Mouse (Mus musculus): ENCODE results near the gene Mipep. TPM values are rescaled to one million over a fixed set of nuclear protein-coding genes. Genes with fewer than 3 reads are reported as not detected.

Gene Mipep
- polyA plus RNA-seq, 1 experiment from 2014 or later, result 32.4 TPM

GRCm38 (mm10) chr14:60759097-60759496, 25.3 kb upstream of the Mipep start:
- H3K9me3 ChIP-seq (replicated peaks; ENCODE audit: control insufficient read depth, low read length), result no peaks in the 10 kb centered on the region
- no peaks in the 10 kb centered on the region for H3K27me3 ChIP-seq (ENCODE audit: control insufficient read depth, insufficient read depth, low read length)
- H3K4me2 ChIP-seq (ENCODE audit: low read depth, low read length), result no peak overlapping the region
- no peak overlapping the region for H3K27ac ChIP-seq (replicated peaks; ENCODE audit: low read depth, low read length)
- no peaks in the 10 kb centered on the region for H3K36me3 ChIP-seq (replicated peaks; ENCODE audit: control insufficient read depth, insufficient read depth, low read depth, low read length)
- WGBS, result 92% methylated on average over 8 of the region's 8 CpGs
- no peak overlapping the region for H3K9ac ChIP-seq (replicated peaks; ENCODE audit: low read length)
- no peaks in the 10 kb centered on the region for H3K4me1 ChIP-seq (ENCODE audit: control insufficient read depth, insufficient read depth, low read length)
- no peak overlapping the region for H3K4me3 ChIP-seq (ENCODE audit: low read depth, low read length)
- ATAC-seq (replicated peaks; ENCODE audit: insufficient number of reproducible peaks, low FRiP score, low TSS enrichment, low read depth) (no peak), DNase-seq (ENCODE audit: low spot score) (no peak)

GRCm38 (mm10) chr14:60761801-60762200, 22.6 kb upstream of the Mipep start:
- Histone ChIP-seq H3K27ac (replicated peaks; ENCODE audit: low read depth, low read length) (no peak overlapping the region), H3K4me2 (ENCODE audit: low read depth, low read length) (no peak overlapping the region), H3K4me3 (ENCODE audit: low read depth, low read length) (no peak overlapping the region), H3K9me3 (replicated peaks; ENCODE audit: control insufficient read depth, low read length) (no peaks in the 10 kb centered on the region), H3K4me1 (ENCODE audit: control insufficient read depth, insufficient read depth, low read length) (no peaks in the 10 kb centered on the region), H3K36me3 (replicated peaks; ENCODE audit: control insufficient read depth, insufficient read depth, low read depth, low read length) (no peaks in the 10 kb centered on the region), H3K9ac (replicated peaks; ENCODE audit: low read length) (no peak overlapping the region), H3K27me3 (ENCODE audit: control insufficient read depth, insufficient read depth, low read length) (no peaks in the 10 kb centered on the region)
- WGBS, result 80% methylated on average over 10 of the region's 10 CpGs
- ATAC-seq (replicated peaks; ENCODE audit: insufficient number of reproducible peaks, low FRiP score, low TSS enrichment, low read depth) (no peak), DNase-seq (ENCODE audit: low spot score) (no peak)

GRCm38 (mm10) chr14:60762754-60763153, 21.6 kb upstream of the Mipep start:
- WGBS, result 72% methylated on average over 7 of the region's 7 CpGs

GRCm38 (mm10) chr14:60763746-60764145, 20.6 kb upstream of the Mipep start:
- ATAC-seq (replicated peaks; ENCODE audit: insufficient number of reproducible peaks, low FRiP score, low TSS enrichment, low read depth) (no peak), DNase-seq (ENCODE audit: low spot score) (no peak)
- Histone ChIP-seq H3K27me3 (ENCODE audit: control insufficient read depth, insufficient read depth, low read length) (no peaks in the 10 kb centered on the region), H3K4me3 (ENCODE audit: low read depth, low read length) (no peak overlapping the region), H3K36me3 (replicated peaks; ENCODE audit: control insufficient read depth, insufficient read depth, low read depth, low read length) (no peaks in the 10 kb centered on the region), H3K9me3 (replicated peaks; ENCODE audit: control insufficient read depth, low read length) (no peaks in the 10 kb centered on the region), H3K9ac (replicated peaks; ENCODE audit: low read length) (no peak overlapping the region), H3K4me2 (ENCODE audit: low read depth, low read length) (no peak overlapping the region), H3K4me1 (ENCODE audit: control insufficient read depth, insufficient read depth, low read length) (no peaks in the 10 kb centered on the region), H3K27ac (replicated peaks; ENCODE audit: low read depth, low read length) (no peak overlapping the region)
- 95% methylated on average over 5 of the region's 5 CpGs for WGBS

More at GRCm38 (mm10) chr14:60762754-60763153, 21.6 kb upstream of the Mipep start:
- H3K27me3 ChIP-seq (ENCODE audit: control insufficient read depth, insufficient read depth, low read length), result no peaks in the 10 kb centered on the region
- no peak overlapping the region for H3K4me3 ChIP-seq (ENCODE audit: low read depth, low read length)
- H3K9ac ChIP-seq (replicated peaks; ENCODE audit: low read length), result no peak overlapping the region
- no peaks in the 10 kb centered on the region for H3K9me3 ChIP-seq (replicated peaks; ENCODE audit: control insufficient read depth, low read length)
- DNase-seq (ENCODE audit: low spot score) (no peak), ATAC-seq (replicated peaks; ENCODE audit: insufficient number of reproducible peaks, low FRiP score, low TSS enrichment, low read depth) (no peak)
- H3K27ac ChIP-seq (replicated peaks; ENCODE audit: low read depth, low read length), result no peak overlapping the region
- no peaks in the 10 kb centered on the region for H3K4me1 ChIP-seq (ENCODE audit: control insufficient read depth, insufficient read depth, low read length)
- no peak overlapping the region for H3K4me2 ChIP-seq (ENCODE audit: low read depth, low read length)
- no peaks in the 10 kb centered on the region for H3K36me3 ChIP-seq (replicated peaks; ENCODE audit: control insufficient read depth, insufficient read depth, low read depth, low read length)

- WGBS, result 71% methylated on average over 4 of the region's 4 CpGs
- no peak overlapping the region for H3K27ac ChIP-seq (replicated peaks; ENCODE audit: low read depth, low read length)
- no peaks in the 10 kb centered on the region for H3K4me1 ChIP-seq (ENCODE audit: control insufficient read depth, insufficient read depth, low read length)
- no peak overlapping the region for H3K4me2 ChIP-seq (ENCODE audit: low read depth, low read length)
- H3K9me3 ChIP-seq (replicated peaks; ENCODE audit: control insufficient read depth, low read length), result no peaks in the 10 kb centered on the region
- no peaks in the 10 kb centered on the region for H3K36me3 ChIP-seq (replicated peaks; ENCODE audit: control insufficient read depth, insufficient read depth, low read depth, low read length)
- no peak for ATAC-seq (replicated peaks; ENCODE audit: insufficient number of reproducible peaks, low FRiP score, low TSS enrichment, low read depth)
- DNase-seq (ENCODE audit: low spot score), result no peak
- no peak overlapping the region for H3K9ac ChIP-seq (replicated peaks; ENCODE audit: low read length)
- H3K27me3 ChIP-seq (ENCODE audit: control insufficient read depth, insufficient read depth, low read length), result no peaks in the 10 kb centered on the region
- no peak overlapping the region for H3K4me3 ChIP-seq (ENCODE audit: low read depth, low read length)
Measured at GRCm38 (mm10) chr14:60764526-60764925, 19.8 kb upstream of the Mipep start.

GRCm38 (mm10) chr14:60765025-60765424, 19.3 kb upstream of the Mipep start:
- H3K27ac ChIP-seq (replicated peaks; ENCODE audit: low read depth, low read length), result no peak overlapping the region
- ATAC-seq (replicated peaks; ENCODE audit: insufficient number of reproducible peaks, low FRiP score, low TSS enrichment, low read depth) (no peak), DNase-seq (ENCODE audit: low spot score) (no peak)
- H3K4me3 ChIP-seq (ENCODE audit: low read depth, low read length), result no peak overlapping the region
- no peak overlapping the region for H3K9ac ChIP-seq (replicated peaks; ENCODE audit: low read length)
- no peaks in the 10 kb centered on the region for H3K4me1 ChIP-seq (ENCODE audit: control insufficient read depth, insufficient read depth, low read length)
- H3K4me2 ChIP-seq (ENCODE audit: low read depth, low read length), result no peak overlapping the region
- no peaks in the 10 kb centered on the region for H3K9me3 ChIP-seq (replicated peaks; ENCODE audit: control insufficient read depth, low read length)
- WGBS, result 50% methylated on average over 2 of the region's 2 CpGs
- no peaks in the 10 kb centered on the region for H3K27me3 ChIP-seq (ENCODE audit: control insufficient read depth, insufficient read depth, low read length)
- no peaks in the 10 kb centered on the region for H3K36me3 ChIP-seq (replicated peaks; ENCODE audit: control insufficient read depth, insufficient read depth, low read depth, low read length)

- Histone ChIP-seq H3K36me3 (replicated peaks; ENCODE audit: control insufficient read depth, insufficient read depth, low read depth, low read length) (no peaks in the 10 kb centered on the region), H3K9ac (replicated peaks; ENCODE audit: low read length) (no peak within 1 kb of the TSS), H3K27me3 (ENCODE audit: control insufficient read depth, insufficient read depth, low read length) (no peaks in the 10 kb centered on the region), H3K4me3 (ENCODE audit: low read depth, low read length) (no peak within 1 kb of the TSS), H3K27ac (replicated peaks; ENCODE audit: low read depth, low read length) (no peak within 1 kb of the TSS), H3K4me1 (ENCODE audit: control insufficient read depth, insufficient read depth, low read length) (no peaks in the 10 kb centered on the region), H3K4me2 (ENCODE audit: low read depth, low read length) (no peak within 1 kb of the TSS), H3K9me3 (replicated peaks; ENCODE audit: control insufficient read depth, low read length) (no peaks in the 10 kb centered on the region)
- ATAC-seq (replicated peaks; ENCODE audit: insufficient number of reproducible peaks, low FRiP score, low TSS enrichment, low read depth) (no peak), DNase-seq (ENCODE audit: low spot score) (no peak)
- WGBS, result 64% methylated on average over 4 of the region's 4 CpGs
Measured at GRCm38 (mm10) chr14:60767884-60768283, 16.5 kb upstream of the Mipep start, which contains the start of gene C1qtnf9. Gene C1qtnf9 (plus strand): TSS chr14:60768134.

GRCm38 (mm10) chr14:60769340-60769739, 15.0 kb upstream of the Mipep start:
- no peak overlapping the region for H3K9ac ChIP-seq (replicated peaks; ENCODE audit: low read length)
- WGBS, result 40% methylated on average over 6 of the region's 6 CpGs
- ATAC-seq (replicated peaks; ENCODE audit: insufficient number of reproducible peaks, low FRiP score, low TSS enrichment, low read depth) (no peak), DNase-seq (ENCODE audit: low spot score) (no peak)
- no peak overlapping the region for H3K4me2 ChIP-seq (ENCODE audit: low read depth, low read length)
- H3K36me3 ChIP-seq (replicated peaks; ENCODE audit: control insufficient read depth, insufficient read depth, low read depth, low read length), result no peaks in the 10 kb centered on the region
- H3K4me1 ChIP-seq (ENCODE audit: control insufficient read depth, insufficient read depth, low read length), result no peaks in the 10 kb centered on the region
- H3K9me3 ChIP-seq (replicated peaks; ENCODE audit: control insufficient read depth, low read length), result no peaks in the 10 kb centered on the region
- H3K27ac ChIP-seq (replicated peaks; ENCODE audit: low read depth, low read length), result no peak overlapping the region
- H3K27me3 ChIP-seq (ENCODE audit: control insufficient read depth, insufficient read depth, low read length), result no peaks in the 10 kb centered on the region
- no peak overlapping the region for H3K4me3 ChIP-seq (ENCODE audit: low read depth, low read length)

Data from embryonic facial prominence, embryonic 11.5 days (tissue).